Mouse (Mus musculus): ENCODE results near the gene Usp34. TPM values are rescaled to one million over a fixed set of nuclear protein-coding genes. Genes with fewer than 3 reads are reported as not detected.
A peak's percentile ranks its signal among the peaks of the same experiment; 100 is the strongest.
"Not testable (repeated sequence)": the region's sequence is repeated elsewhere in the genome, so short reads cannot be mapped to it uniquely, and the experiment has no call there.

The Usp34 gene
- polyA plus RNA-seq, 1 experiment: 51.2 TPM

DNA sequence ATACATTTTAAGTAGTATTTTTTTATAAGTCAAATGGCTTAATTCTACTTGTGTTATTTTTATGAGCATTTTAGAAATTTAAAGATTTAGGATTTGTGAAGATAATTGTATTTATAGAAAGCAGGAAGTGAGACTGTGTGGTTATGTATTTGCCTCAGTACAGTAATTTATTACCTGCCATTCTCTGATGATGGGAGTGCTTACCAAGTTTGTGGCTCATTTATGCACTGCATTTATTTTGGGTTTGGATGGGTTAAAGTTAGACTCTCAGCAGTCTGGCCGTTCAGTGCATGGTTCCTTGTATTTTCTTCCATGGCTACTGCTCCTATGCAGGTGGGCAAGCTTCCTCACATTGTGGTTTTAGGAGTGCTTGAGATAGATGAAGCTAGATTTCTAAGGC, 28.5 kb downstream of the Usp34 start:
- Histone ChIP-seq H3K4me1 (ENCODE audit: control insufficient read depth, insufficient read depth, low read length) (no peaks in the 10 kb centered on the region), H3K27ac (ENCODE audit: insufficient read depth, low read length) (no peak overlapping the region)
- TF ChIP-seq POLR2A (IDR thresholded peaks at IDR 0.05; ENCODE audit: extremely low read depth, insufficient read depth, low read length) (no peak), CTCF (IDR thresholded peaks at IDR 0.05; ENCODE audit: extremely low read depth, insufficient read depth, low read length) (no peak)

DNA sequence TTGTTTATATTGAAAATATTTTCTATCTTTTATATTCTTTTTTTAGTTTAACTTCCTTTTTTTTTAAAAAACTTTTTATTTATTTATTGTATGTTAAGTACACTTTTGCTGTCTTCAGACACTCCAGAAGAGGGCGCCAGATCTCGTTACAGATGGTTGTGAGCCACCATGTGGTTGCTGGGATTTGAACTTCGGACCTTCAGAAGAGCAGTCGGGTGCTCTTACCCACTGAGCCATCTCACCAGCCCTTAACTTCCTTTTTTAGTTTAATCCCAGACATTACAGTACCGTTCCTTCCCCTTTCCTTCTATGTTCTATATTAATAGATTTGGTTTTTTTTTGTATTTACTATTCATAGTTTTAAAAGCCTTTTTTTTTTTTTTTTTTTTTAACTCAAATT, 50.5 kb downstream of the Usp34 start:
- TF ChIP-seq CTCF (IDR thresholded peaks at IDR 0.05; ENCODE audit: extremely low read depth, insufficient read depth, low read length): 0 out of 2 replicates have a peak, but pooled peaks have one; percentile 5
- H3K4me3 ChIP-seq (ENCODE audit: insufficient read depth, low read length); H3K27ac ChIP-seq (ENCODE audit: insufficient read depth, low read length); H3K4me1 ChIP-seq (ENCODE audit: control insufficient read depth, insufficient read depth, low read length): not testable (repeated sequence)

More for the DNA sequence above, 28.5 kb downstream of the Usp34 start:
- no peak overlapping the region for H3K4me3 ChIP-seq (ENCODE audit: insufficient read depth, low read length)

DNA sequence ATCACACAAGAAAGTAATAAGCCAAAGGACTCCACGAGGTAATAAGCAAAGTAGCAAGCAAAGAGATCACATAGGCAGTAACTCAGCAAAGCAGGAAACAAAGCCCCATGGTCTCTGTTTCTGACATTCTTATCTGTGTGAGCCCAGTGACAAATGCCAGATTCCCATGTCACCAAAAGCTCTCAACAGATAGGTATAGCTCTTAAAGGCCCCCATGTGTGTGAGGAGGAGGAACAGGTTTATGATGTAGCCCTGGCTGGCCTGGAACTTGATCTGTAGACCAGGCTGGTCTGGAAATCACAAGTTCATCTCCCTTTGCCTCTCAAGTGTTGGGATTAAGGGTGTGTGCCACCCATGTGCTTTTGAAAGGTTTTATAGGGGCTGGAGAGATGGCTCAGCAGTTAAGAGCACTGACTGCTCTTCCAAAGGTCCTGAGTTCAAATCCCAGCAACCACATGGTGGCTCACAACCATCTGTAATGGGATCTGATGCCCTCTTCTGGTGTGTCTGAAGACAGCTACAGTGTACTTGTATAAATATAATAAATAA, 53.1 kb downstream of the Usp34 start:
- H3K4me1 ChIP-seq (ENCODE audit: control insufficient read depth, insufficient read depth, low read length); H3K27ac ChIP-seq (ENCODE audit: insufficient read depth, low read length): not testable (repeated sequence)

DNA sequence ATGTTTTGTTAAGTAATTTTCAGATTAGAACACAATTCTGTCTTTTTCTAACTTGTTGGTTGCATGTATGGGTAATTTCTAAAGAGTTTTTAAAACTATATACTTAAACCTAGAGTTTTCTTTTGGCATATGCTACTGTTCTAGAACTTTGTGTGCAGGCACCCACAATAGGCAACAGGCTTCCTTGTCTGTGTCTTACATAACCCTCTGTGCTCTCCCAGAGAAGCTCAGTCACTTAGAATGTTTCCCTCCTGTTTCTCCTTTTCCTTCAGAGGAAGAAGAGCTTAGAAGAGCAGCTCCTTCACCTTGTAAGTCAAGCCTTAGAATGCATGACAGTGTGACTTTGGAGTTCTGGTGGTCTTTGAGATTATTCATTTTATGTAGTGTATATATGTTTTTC, 55.6 kb downstream of the Usp34 start:
- TF ChIP-seq CTCF (IDR thresholded peaks at IDR 0.05; ENCODE audit: extremely low read depth, insufficient read depth, low read length) (no peak), POLR2A (IDR thresholded peaks at IDR 0.05; ENCODE audit: extremely low read depth, insufficient read depth, low read length) (no peak)
- no peaks in the 10 kb centered on the region for H3K4me1 ChIP-seq (ENCODE audit: control insufficient read depth, insufficient read depth, low read length)
- no peak overlapping the region for H3K4me3 ChIP-seq (ENCODE audit: insufficient read depth, low read length)
- H3K27ac ChIP-seq (ENCODE audit: insufficient read depth, low read length): no peak overlapping the region

More for the DNA sequence above, 53.1 kb downstream of the Usp34 start:
- H3K4me3 ChIP-seq (ENCODE audit: insufficient read depth, low read length): not testable (repeated sequence)

DNA sequence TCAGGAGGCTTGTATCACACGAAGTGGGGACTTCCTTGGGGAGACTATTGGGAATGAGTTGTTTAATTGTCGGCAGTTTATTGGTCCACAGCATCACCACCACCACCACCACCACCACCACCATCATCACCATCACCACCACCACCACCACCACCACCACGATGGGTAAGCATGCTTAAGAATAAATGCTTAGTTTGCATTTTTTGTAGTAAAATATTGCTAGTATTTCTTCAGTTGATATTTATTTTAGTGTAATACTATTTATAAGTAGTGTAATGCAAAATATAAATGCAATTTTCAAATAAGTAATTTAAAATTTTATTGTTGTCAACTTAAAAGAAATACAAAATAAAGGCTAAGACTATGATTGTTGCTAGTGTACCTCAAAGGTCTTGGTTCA, 57.7 kb downstream of the Usp34 start:
- H3K4me1 ChIP-seq (ENCODE audit: control insufficient read depth, insufficient read depth, low read length): no peaks in the 10 kb centered on the region
- H3K27ac ChIP-seq (ENCODE audit: insufficient read depth, low read length): no peak overlapping the region
- no peak overlapping the region for H3K4me3 ChIP-seq (ENCODE audit: insufficient read depth, low read length)
- TF ChIP-seq POLR2A (IDR thresholded peaks at IDR 0.05; ENCODE audit: extremely low read depth, insufficient read depth, low read length): no peak

DNA sequence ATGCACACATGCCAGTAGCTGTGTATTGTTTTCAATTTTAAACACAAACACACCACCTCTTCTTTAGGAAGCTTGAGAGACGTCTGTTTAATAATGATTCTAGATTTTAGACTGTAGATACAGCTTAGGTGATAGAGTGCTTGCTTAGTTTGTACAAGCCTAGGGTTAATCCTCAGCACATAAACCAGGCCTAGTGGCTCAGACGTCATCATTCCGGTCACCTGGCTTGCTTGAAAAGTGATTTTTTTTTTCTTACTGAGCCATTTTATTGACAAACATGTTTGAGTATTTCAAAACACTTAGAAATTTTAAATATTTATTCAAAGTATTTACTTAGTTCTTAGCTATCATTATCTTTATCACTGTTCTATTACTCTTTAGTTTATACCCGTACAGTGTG, 65.3 kb downstream of the Usp34 start:
- Histone ChIP-seq H3K27ac (ENCODE audit: insufficient read depth, low read length) (no peak overlapping the region), H3K4me1 (ENCODE audit: control insufficient read depth, insufficient read depth, low read length) (no peaks in the 10 kb centered on the region), H3K4me3 (ENCODE audit: insufficient read depth, low read length) (no peak overlapping the region)
- TF ChIP-seq POLR2A (IDR thresholded peaks at IDR 0.05; ENCODE audit: extremely low read depth, insufficient read depth, low read length) (no peak), CTCF (IDR thresholded peaks at IDR 0.05; ENCODE audit: extremely low read depth, insufficient read depth, low read length) (no peak)

DNA sequence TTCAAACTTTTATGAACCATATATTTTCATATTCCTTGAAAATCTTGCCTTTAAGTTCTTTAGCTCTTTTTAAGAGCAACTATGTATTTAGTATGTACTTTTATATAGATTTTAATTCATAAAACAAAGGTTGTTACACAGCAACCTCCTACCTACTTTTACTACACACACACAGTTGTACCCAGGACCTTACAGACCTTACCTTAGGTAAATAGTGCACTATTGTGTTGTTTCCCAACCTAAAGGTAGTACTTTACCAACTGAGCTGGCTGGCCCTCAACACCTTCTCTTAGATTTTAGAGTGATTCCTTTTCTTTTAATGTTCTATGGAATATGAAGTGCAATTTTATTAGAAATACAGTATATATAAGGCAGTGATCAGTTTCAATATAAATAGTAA, 65.8 kb downstream of the Usp34 start:
- Histone ChIP-seq H3K4me1 (ENCODE audit: control insufficient read depth, insufficient read depth, low read length) (no peaks in the 10 kb centered on the region), H3K27ac (ENCODE audit: insufficient read depth, low read length) (no peak overlapping the region), H3K4me3 (ENCODE audit: insufficient read depth, low read length) (no peak overlapping the region)
- no peak for TF ChIP-seq POLR2A (IDR thresholded peaks at IDR 0.05; ENCODE audit: extremely low read depth, insufficient read depth, low read length)
- no peak for TF ChIP-seq CTCF (IDR thresholded peaks at IDR 0.05; ENCODE audit: extremely low read depth, insufficient read depth, low read length)

DNA sequence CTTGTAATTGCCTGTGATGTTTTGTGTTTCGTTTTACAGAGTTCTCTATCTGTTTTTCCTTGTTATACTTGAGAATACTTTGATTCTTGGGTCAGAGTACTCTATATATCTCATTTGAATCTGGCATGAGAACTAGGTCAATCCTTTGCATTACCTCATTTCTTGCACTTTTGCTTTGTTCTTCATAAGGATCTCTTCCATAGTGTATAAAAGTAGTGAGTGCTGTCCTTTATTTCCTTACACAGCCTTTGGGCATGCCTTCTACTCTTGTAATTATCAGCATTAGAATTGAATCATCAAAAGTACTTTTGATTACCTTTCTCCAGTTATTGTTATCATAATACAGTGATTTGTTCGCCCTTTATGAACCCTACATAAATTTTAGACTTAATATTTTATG, 73.4 kb downstream of the Usp34 start:
- TF ChIP-seq POLR2A (IDR thresholded peaks at IDR 0.05; ENCODE audit: extremely low read depth, insufficient read depth, low read length) (no peak), CTCF (IDR thresholded peaks at IDR 0.05; ENCODE audit: extremely low read depth, insufficient read depth, low read length) (no peak)
- H3K27ac ChIP-seq (ENCODE audit: insufficient read depth, low read length): no peak overlapping the region
- no peaks in the 10 kb centered on the region for H3K4me1 ChIP-seq (ENCODE audit: control insufficient read depth, insufficient read depth, low read length)
- no peak overlapping the region for H3K4me3 ChIP-seq (ENCODE audit: insufficient read depth, low read length)

DNA sequence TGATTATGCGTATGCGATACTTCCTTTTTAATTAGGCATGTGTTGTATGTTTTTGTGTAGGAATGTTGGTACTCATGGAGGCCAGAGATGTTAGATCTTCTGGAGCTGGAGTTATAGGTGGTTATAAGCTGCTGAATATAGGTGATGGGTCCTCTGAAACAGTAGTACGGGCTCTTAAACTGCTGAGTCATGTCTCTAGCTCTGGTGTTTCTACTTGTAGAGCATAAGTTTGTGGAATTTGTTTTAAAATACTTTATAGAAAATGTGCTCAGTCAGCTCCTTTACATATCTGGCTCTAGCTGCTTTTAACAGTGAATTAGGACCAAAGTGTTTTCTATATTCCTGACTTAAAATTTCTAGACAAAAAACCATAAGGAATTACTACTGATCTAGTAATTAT, 73.9 kb downstream of the Usp34 start:
- TF ChIP-seq CTCF (IDR thresholded peaks at IDR 0.05; ENCODE audit: extremely low read depth, insufficient read depth, low read length): no peak
- no peak for TF ChIP-seq POLR2A (IDR thresholded peaks at IDR 0.05; ENCODE audit: extremely low read depth, insufficient read depth, low read length)
- H3K4me1 ChIP-seq (ENCODE audit: control insufficient read depth, insufficient read depth, low read length): no peaks in the 10 kb centered on the region
- no peak overlapping the region for H3K4me3 ChIP-seq (ENCODE audit: insufficient read depth, low read length)
- H3K27ac ChIP-seq (ENCODE audit: insufficient read depth, low read length): no peak overlapping the region

DNA sequence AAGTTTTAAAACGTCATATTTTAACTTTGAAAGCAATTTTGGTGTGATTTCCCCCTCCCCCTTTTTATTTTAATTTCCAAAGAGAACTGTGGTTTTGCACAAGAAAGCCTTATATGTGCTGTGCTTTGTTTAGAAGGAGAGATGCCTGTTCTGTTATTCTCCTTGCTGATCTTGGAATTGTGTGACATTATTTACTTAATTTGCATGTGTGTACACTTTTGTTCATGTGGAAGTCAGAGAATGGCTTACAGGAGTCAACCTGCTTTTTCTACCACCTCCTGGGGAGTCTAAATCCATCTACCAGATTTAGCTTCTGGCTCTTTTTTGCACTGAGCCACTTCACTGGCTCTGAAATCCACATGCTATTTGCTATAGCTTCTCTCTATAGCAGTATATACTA, 76.1 kb downstream of the Usp34 start:
- H3K27ac ChIP-seq (ENCODE audit: insufficient read depth, low read length): no peak overlapping the region
- no peak overlapping the region for H3K4me3 ChIP-seq (ENCODE audit: insufficient read depth, low read length)
- TF ChIP-seq POLR2A (IDR thresholded peaks at IDR 0.05; ENCODE audit: extremely low read depth, insufficient read depth, low read length) (no peak), CTCF (IDR thresholded peaks at IDR 0.05; ENCODE audit: extremely low read depth, insufficient read depth, low read length) (no peak)
- H3K4me1 ChIP-seq (ENCODE audit: control insufficient read depth, insufficient read depth, low read length): no peaks in the 10 kb centered on the region

DNA sequence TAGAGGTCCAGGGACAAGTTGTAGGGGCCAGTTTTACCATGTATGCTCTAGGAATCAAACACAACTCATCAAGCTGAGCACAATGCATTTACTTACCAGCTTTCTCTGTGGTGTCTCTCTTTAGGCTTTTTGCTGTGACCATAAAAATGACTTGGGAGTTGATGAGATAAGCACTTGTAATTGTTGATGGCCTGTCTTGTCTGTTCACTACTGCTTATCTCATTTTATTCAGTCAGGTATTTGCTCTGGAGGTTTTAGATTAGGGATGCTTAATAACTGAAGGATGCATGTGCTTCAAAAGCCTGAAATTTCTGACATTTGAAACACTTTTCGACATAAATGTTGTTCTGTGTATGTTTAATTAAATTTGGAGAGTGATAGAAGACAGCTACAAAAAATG, 83.0 kb downstream of the Usp34 start:
- no peaks in the 10 kb centered on the region for H3K4me1 ChIP-seq (ENCODE audit: control insufficient read depth, insufficient read depth, low read length)
- H3K27ac ChIP-seq (ENCODE audit: insufficient read depth, low read length): no peak overlapping the region
- TF ChIP-seq POLR2A (IDR thresholded peaks at IDR 0.05; ENCODE audit: extremely low read depth, insufficient read depth, low read length) (no peak), CTCF (IDR thresholded peaks at IDR 0.05; ENCODE audit: extremely low read depth, insufficient read depth, low read length) (no peak)
- H3K4me3 ChIP-seq (ENCODE audit: insufficient read depth, low read length): no peak overlapping the region
